Mouse (Mus musculus) erythroblast, embryonic 14.5 days (primary cell): ENCODE measurements around the gene Parp6.

Experiments
- GATA1 ChIP-seq: IDR thresholded peaks from 2 replicates; pipeline ENCODE4 v1.6.1; 2012; ENCODE audit warnings: low read length, inconsistent platforms, mixed read lengths
- TAL1 ChIP-seq: IDR thresholded peaks from 3 replicates; pipeline ENCODE4 v1.6.1; 2012; ENCODE audit warnings: low read length, inconsistent platforms, mixed read lengths

DNA sequence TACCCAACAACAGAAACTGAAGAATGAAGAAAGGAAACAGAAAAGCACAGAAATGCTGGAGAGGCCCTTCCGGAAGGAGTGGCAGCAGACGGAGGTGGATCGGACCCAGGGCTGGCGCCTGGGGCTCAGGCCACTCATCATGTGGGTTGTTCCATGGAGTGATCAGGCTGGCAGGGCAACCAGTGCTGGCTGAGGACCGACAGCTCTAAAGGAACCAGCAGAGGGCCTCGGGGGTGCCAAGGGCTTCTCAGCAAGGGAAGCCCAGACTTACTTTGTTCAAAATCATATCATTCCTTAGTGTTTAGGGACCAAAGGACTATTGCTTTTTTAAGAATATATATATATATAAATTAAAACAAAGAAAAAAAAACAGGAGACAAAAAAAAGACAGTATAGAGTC is 11.1 kb upstream of the Parp6 start:
- no peak for TF ChIP-seq GATA1
- TF ChIP-seq TAL1 = no peak
